In the genomic region with DNA sequence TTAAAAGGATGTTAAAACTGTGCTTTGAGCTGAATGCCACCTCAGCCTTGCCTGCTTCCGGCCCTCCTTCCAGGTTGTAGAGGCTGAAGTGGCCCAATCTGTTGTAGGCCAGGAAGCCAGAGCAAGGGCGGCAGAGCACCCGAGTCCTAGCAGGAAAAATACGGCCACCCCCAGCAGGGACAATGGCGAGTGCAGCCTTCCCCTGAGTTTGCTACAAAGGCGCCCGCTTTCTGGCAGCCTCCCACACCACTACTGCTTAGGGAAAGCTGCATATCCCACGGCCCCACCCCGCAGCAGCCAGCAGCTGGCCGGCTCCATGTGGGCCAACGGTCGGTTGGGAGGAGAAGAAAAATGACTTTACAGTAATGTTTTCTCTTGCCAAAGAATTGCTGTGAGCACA, we compare ENCODE assay signal across 11 mouse cellular contexts.
DNase-seq lines count a peak whose midpoint lies in the region.
"Had no signal": no experiment of that assay in that cellular context is flagged by ENCODE, and none has a peak within 500 bp of the region (broad histone marks: within the 10 kb centered on the region; RNA-seq: fewer than 3 reads in every experiment).

No protein-coding gene starts in this region.

- peak; percentile 12 for DNase-seq in gastrocnemius, postnatal 10 days
- DNase-seq in gastrocnemius, adult 18-20 months (ENCODE audit: low spot score): no peak
- DNase-seq in lung, postnatal 14 days: peak; percentile 2
- DNase-seq in lung, adult 18-20 months: no peak
- DNase-seq in R1 (ENCODE audit: low read depth, low spot score): peak; percentile 62
- DNase-seq in embryo, embryonic 9.5 days (ENCODE audit: extremely low spot score): peak; percentile 2
- DNase-seq in urinary bladder, postnatal 10 days (ENCODE audit: low spot score): no peak
- no peak for DNase-seq in right cerebral cortex, adult 2 months (ENCODE audit: low spot score in 2 of 2)
- DNase-seq: cerebellum, adult 9-11 months; kidney, adult 18-20 months; liver, embryonic 13.5 days had no signal

Comparison
In these comparisons a context has a peak if more than half of its experiments do, and no peak if none do; other contexts are left out.
1. DNase-seq: peak in gastrocnemius, postnatal 10 days (single experiment), lung, postnatal 14 days (single experiment), R1 (single experiment) and embryo, embryonic 9.5 days (single experiment); none in gastrocnemius, adult 18-20 months (single experiment), lung, adult 18-20 months (0 of 2), urinary bladder, postnatal 10 days (single experiment) and right cerebral cortex, adult 2 months (0 of 2).